Mouse (Mus musculus): ENCODE data around the gene Nanog.

DNA sequence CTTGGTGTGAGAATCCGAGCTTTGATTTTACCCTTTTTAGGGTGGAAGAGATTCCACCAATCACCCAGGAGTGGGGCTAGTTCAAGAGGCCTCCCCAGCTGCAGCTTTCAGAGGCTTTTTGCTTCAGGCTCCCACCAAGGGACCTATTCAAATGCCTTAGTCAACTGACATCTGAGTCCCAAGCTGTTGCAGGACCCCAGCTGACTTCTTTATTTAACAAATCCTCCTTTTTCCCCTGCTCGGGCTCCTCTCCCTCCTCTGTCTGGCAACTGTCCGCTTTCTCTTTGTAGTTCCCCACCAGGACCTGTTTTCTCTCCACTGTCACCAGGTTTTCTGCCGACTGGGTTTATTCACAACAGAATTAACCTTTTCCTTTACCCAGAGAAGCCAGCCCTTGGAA, 8.6 kb downstream of the Nanog start:
- TF ChIP-seq POLR2A (IDR thresholded peaks at IDR 0.05; ENCODE audit: insufficient read depth, low read depth, low read length) (no peak), CTCF (IDR thresholded peaks at IDR 0.05; ENCODE audit: insufficient read depth, low read depth, low read length) (no peak)
